Mouse (Mus musculus) cerebellum, adult 9-10 months (tissue): ENCODE measurements around the gene Kat2b.
"Not testable (repeated sequence)": the region's sequence is repeated elsewhere in the genome, so short reads cannot be mapped to it uniquely, and the experiment has no call there.

Experiments used
- DNase-seq: peaks from one replicate; pipeline ENCODE4 v3.0.0; 2022

Gene Kat2b

DNA sequence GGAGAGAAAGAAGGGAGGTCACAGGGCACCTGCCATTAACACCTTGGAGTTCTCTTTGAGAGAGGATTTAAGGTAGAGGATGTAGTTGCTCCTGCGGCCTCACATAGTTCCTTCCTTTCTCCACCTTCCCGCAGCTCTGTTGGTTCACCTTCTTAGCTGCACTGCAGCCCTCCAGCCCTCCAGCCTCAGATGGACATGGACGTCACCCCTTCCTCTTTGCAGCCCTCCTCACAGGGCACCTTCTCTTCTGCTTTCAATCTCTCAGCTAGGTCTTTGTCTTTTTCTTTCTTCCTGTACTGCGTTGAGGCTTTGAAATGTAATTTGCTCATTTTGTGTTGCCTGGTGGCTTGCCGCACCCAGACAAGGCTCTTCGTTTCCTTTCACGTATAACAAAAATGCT lies 39.4 kb downstream of the Kat2b start:
- not testable (repeated sequence) for DNase-seq

DNA sequence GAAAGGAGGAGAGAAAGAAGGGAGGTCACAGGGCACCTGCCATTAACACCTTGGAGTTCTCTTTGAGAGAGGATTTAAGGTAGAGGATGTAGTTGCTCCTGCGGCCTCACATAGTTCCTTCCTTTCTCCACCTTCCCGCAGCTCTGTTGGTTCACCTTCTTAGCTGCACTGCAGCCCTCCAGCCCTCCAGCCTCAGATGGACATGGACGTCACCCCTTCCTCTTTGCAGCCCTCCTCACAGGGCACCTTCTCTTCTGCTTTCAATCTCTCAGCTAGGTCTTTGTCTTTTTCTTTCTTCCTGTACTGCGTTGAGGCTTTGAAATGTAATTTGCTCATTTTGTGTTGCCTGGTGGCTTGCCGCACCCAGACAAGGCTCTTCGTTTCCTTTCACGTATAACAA lies 42.3 kb downstream of the Kat2b start:
- DNase-seq: not testable (repeated sequence)

DNA sequence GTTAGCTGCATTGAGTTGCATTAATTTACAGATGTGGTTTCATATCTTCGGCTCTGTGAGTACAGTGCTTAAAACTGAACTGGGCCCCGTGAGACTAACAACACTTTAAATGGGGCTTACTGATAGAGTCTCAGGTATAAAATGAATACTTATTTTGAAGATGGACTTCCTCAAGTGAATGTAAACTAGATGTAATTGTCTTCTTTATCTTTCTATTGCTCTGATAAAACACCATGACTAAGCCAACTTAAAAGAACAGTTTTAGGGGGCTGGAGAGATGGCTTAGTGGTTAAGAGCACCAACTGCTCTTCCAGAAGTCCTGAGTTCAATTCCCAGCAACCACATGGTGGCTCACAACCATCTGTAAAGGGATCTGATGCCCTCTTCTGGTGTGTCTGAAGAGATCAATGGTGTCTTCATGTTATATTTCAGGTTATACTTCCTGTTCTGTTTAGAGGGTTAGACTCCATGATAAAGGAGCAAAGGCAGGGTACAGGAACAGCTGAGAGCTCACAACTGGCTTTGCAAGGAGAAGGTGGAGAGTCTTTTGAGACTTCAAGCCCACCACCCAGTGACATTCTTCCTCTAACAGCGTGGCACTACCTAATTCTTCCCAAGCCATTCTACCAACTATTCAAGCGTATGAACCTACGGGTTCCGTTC lies 50.8 kb downstream of the Kat2b start:
- no peak for DNase-seq

DNA sequence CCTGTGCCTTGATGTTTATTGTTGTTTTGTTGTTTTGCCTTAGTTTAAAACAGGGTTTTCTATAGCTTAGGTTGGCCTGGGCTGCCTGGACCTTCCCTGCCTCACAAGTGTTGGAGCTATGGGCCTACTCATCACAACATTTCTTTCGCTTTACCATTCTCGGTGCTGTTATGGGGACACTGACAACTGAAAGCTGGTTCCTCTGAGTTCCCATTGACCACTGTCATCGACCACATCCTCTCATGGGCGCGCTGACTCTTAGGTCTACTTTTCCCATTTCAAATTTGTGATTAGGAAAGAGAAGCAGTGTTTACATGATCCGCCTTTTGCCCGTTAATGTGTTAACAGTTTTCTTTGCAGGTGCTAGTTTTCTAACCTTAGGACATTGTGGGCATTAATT lies 51.7 kb downstream of the Kat2b start:
- DNase-seq: no peak

DNA sequence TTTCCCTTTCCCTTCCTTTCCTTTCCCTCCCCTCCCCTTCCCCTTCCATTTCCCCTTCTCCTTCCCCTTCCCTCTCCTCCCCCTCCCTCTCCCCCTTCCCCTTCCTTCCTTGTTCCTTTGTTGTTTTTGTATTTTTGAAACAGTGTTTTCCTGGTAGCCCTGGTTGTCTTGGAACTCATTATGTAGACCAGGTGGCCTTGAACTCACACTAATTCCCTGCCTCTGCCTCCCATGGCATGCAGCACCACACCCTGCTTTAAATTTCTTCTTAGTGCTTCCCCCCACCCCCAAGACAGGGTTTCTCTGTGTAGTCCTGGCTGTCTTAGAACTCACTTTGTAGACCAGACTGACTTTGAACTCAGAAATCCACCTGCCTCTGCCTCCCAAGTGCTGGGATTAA lies 52.7 kb downstream of the Kat2b start:
- DNase-seq: no peak

DNA sequence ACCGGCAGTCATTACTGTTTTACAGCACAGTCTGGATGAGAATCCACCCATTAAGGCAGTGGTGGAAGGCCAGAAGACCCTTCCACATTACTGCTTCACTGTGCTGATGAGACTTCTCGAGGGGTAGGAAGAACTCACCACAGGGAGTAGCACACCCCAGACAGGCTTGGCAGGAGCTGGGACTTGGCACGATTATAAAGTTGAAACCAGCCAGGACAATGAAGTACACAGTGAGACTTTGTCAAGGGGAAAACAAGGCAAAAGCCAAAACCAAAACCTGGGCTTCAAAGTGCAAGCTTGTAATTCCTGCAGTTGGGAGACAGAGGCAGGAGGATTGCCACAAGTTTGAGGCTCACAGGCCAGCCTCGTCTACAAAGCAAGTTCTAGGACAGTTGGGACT lies 54.0 kb downstream of the Kat2b start:
- no peak for DNase-seq

DNA sequence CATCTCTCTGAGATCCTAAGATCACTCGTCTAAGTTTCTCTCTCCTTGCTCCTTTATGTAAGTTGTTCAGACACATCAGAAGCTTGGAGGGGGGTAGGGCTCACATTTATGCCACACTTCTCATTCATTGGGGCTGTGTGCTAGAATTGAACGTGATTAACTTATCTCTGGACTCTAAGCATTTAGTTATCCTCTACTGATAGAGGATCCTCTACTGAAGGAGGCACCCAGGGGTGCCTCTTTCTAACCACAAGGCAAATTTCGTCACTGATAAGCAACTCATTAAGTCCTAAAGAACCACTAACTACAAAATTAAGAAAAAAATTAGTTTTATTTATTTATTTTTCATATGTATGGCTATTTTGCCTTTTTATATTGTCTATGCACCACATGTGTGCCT lies 55.5 kb downstream of the Kat2b start:
- no peak for DNase-seq

DNA sequence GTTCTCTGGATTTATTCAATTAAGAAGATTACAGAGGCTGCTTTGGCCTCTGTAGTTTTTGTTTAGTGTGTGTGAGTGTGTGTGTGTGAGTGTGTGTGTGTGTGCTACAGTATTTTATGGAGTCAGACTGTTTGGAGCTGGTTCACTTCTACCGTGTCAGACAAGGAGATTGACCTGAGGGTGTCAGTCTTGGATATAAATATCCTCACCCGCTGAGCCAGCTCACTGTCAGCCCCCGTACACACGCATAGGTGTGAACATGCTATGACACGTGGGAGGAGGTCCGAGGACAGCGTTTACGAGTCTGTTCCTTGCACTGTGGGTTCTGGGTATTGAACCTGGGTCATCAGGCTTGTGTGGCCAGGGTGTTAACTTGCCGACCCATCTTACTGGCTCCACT lies 57.1 kb downstream of the Kat2b start:
- DNase-seq: no peak

DNA sequence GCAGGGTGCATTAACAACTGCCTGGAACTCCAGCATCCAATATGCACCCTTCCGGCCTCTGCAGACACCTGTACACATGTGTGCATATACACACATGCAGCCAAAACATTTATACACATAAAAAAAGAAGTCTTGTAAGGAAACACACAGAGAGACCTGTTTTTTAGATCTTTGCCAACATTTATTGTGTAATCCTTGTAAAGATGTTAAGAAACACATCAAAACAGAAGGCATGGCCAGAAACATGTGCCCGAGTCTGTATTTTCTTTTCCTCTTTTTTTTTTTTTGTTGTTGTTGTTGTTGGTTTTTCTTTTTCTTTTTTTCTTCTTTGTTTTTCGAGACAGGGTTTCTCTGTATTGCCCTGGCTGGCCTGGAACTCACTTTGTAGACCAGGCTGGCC lies 59.5 kb downstream of the Kat2b start:
- no peak for DNase-seq

DNA sequence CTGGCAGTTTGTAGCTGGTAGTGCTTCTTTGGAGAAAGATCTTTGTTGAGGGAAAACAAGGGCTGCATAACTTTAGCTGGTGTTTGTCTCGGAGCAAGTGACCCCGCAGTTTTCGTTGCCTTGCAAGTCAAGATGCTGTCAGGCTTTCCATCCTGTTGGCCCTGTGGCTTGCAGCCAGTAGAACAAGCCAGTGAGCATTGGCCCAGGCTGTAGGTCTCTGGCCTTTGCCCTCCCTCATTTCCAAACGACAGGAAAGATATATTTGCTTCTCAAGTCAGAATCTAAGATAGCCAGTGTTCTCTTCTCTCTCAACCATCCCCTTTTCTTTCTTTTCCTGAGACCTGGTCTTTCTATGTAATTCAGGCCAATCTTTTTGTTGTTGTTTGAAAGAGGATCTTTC lies 60.8 kb downstream of the Kat2b start:
- DNase-seq: peak; percentile 46

DNA sequence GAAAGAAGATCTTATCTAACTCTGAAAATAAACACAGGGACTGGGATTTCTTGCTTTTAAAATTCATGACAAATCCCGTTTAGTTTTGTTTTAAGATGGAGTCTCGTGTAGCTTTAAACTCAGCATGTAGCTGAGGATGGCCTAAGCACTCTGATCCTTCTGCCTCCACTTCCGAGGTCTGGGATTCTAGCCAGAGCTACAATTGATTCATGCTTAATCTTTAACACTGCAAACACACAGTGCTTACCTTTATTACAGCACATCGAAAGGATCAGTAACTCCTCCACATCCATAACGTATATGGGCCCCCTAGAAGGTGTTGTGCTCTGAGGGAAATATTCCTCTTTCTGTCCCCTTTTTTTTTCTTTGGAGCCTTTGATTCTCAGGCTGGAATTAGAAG lies 61.5 kb downstream of the Kat2b start:
- DNase-seq: peak; percentile 61

DNA sequence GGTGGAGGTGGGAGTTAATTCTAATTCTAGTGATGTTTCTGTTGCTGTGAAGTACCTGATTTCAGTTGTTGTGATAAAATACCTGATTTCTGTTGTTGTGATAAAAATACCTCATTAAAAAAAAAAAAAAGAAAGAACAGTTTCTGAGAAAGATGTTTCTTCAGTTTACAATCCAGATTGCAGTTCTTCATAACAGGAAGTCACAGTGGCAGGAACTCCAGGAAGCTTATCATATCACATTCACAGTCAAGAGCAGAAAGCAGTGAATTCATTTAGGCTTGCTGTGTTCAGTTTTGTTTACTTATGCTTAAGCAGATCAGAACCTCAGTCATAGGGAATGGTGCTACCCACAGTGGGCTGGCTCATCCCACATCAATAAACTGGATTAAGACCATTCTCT lies 64.7 kb downstream of the Kat2b start:
- no peak for DNase-seq

DNA sequence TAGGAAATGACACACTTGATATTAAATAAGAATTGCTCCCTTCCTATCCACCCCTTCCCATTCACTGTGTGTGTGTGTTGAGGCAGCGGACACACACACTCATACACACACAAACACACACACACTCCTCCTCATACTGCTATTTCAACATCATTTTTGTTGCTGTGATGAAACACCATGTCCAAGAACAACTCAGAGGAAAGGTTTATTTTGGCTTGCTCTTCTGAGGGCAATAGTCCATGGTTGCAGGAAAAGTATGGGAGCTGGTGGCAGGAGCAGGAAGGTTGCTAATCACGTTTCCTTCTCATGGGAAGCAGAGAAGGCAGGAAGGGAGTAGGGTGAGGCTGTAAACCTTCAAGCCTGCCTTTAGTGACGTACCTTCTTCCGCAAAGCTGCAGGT lies 76.7 kb downstream of the Kat2b start:
- DNase-seq: no peak

DNA sequence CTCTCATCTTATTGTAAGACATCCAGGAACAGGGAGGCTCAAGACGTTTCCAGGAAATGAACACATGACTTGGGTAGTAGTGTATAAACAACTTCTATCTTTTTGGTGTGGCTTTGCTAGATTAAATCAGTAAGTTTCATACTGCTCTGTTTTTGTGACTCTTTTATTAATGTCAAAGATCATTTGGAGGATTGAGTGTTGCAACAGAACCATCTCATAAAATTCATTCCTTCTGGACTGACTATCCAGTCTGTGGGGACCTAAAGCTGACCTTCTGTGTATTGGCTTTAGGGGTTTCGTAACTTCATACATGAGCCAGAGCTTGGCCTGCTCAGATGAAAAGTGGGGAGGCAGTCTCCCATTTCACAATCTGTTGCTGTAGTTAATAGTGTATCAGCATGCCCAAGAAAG lies 83.6 kb downstream of the Kat2b start:
- no peak for DNase-seq

DNA sequence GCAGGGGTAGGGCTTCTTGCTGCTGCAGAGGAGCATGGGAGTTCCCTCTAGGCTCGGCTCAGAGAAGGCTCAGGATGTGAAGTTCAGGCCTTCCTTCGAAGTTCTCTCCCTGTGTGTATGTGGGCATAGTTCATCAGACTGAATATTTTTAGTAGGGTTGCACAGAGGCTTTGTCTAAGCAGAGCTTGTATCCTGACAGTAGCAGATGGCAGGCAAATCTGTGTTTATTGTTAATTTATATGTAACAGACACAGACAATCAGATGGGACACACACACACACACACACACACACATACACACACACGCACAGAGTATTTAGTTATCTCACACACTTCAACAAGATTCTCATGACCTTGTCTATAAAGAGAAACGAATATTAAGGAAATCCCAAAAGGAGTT lies 87.9 kb downstream of the Kat2b start:
- no peak for DNase-seq

DNA sequence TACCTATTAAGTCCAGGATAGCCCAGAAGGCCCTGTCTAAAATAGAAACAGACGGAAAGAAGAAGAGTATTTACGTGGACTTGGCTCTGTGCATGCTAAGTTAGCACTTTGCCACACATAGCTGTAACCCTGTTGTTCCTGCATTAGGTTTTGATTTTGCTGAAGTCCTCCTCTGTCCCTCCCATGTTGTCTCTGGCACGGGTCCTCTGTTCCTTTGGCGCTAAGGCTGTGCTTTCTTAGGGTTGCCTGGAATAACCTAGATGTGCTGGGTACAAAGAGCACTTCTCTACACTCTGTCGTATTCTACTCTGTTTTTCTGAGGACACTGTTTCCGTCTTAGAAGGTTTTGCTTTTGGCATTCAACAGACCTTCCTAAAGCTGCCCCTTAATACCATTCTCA lies 88.4 kb downstream of the Kat2b start:
- no peak for DNase-seq

DNA sequence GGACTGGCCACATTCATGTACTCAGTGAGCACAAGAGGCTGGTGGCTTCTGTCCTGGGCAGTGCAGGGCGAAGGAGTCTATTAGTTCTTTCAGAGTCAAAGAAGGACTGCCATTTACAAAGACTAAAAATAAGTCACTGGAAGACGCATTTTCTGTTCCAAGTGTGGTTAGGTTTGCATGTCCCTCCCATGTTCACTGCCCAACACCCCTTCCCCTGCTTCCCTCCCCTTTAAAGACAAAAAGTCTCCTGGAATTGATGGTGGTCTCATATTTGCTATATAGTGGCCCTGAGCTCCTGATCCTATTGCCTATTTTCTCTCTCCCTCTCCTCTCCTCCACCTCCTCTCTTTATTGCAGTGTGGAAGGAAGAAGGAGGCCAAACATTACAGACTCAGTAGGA lies 89.3 kb downstream of the Kat2b start:
- no peak for DNase-seq

DNA sequence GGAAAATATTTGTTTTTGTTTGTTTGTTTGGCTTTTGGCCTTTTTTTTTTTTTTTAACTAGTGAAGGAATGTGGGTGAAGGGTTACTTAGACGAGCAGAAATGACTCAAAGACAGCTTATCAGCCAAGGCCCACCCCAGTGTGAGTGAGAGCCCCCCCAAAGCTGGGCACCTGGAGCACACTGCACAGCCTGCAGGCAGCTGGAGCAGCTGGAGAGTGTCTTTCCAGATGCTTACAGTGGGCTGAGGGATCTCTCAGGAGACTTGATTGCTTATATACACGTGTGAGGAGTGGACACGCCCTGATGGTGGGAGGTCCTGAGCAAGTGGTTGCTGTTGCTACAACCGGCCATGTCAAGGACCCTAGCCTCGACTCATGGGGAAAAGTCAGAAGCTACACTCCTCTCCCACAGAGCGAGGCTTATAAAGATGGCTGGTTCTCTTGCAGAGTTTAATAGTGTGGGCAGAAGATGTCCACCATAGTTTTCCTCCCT lies 89.8 kb downstream of the Kat2b start:
- no peak for DNase-seq

DNA sequence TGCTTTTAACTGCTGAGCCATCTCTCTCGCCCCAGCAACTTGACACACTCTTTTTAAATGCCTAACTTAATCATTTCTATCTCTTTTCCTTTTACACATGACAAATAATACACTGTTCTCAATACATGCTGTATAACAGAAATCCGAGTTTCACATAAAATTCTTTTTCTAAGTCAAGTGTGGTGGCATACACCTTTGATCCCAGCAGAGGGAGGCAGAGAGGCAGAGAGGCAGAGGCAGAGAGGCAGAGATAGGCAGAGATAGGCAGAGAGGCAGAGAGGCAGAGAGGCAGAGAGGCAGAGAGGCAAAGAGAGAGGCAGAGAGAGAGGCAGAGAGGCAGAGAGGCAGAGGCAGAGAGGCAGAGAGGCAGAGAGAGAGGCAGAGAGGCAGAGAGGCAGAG lies 90.7 kb downstream of the Kat2b start:
- DNase-seq: peak; percentile 41

DNA sequence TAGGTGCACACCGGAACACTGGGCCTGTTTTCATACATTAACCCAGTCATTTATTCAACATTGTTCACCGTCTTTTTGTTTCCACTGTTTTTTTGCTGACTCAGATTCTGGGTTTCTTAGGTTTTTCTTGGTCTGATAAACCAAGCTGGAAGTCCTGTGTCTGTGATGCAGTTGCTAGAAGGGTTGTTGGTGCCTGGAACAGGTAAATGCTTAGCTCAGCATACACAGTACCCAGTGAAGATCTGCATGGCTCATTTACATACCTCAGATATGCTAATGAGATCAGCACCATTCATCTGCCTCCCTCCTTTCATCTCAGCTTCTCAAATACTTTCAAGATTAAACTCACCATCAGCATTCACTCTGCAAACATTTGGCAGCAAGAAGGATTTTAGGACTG lies 92.0 kb downstream of the Kat2b start:
- no peak for DNase-seq

DNA sequence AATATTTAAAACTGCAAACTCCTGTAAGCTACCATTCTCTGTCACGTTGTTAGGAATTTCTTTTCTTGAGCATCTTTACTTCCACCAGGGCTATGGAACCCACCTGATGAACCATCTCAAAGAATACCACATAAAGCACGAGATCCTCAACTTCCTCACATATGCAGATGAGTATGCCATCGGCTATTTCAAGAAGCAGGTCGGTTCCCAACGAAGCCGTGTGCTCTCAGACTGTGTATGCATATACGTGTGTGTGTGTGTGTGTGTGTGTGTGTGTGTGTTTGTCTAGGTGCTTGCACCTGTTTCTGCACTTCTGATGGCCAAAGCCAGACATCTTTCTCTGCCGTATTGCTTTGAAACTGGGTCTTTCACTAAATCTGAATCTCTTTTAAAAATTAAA lies 92.6 kb downstream of the Kat2b start:
- no peak for DNase-seq

DNA sequence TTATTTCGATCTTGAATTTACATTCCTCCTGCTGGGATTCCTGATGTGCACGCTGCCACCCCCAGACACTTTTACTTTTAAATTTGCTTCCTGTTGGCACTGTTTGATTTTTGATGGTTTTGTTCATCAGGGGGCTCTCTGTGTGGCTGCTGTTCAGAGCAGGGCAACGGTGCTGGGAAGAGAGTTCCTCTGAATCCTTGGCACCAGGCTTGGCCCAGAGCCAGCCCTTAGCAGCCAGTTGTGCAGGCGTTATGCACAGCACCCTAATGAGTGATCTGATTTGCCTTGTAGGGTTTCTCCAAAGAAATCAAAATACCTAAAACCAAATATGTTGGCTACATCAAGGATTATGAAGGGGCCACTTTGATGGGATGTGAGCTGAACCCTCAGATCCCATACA lies 93.1 kb downstream of the Kat2b start:
- peak; percentile 29 for DNase-seq

DNA sequence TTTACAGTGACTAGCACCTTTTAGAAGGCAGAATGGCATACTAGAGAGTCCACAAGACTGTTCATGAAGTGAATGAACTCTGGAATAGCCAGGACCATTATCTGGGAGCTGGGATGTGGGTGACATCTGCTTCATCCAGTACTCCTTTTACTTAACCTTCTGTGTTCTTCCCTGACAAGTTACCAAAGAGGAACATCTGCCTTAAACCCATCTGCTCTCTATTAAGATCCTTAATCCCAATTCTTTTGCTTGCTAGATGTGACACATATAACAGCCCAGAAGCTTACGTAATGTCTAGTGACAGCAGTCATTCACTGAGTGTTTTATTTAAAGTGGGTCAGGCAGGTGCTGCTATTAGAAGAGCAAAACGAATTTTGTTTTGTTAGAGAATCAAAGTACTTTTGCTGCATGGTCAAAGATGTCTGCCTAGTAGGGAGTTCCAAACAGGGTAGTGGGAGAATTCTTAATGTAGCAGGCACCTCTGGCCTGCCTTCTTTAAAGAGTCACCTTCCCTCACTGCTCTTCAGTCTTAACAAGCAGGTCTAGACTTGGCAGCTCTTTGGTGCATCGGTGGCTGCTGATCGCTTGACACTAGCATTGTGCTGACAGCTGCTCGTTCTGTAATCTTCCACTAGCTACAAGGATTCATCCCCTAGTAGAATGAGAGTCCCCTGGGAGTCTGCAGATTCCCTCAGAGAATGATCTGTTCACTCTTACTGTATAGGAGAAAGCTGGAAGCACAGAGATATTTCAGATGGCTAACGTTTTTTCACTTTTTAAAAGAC lies 94.6 kb downstream of the Kat2b start:
- peak; percentile 32 for DNase-seq

DNA sequence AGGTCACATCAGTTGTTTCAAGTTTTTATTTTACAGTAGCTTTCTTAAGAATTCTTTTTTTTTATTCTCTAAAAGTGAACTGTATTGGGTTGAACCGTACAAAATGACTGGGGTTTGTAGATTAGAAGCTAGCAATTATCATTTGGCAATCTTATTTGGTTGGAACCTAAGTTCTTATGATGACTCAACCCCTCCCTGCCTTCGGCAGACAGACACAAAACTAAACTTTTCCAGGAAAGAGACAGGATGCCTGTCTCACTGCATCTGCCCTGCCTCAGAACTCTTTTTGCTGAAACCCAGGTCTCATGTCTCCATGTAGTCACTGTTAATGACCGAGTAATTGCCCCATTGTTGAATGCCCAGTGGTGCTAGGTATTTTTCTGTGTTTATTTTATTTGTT lies 97.6 kb downstream of the Kat2b start:
- no peak for DNase-seq
